Mouse (Mus musculus) ZHBTc4 (cell line): ENCODE data around the gene Olfr1354.
"Not testable (repeated sequence)": the region's sequence is repeated elsewhere in the genome, so short reads cannot be mapped to it uniquely, and the experiment has no call there.

Experiments
- DNase-seq: peaks from one replicate; pipeline ENCODE4 v3.0.0-alpha.2; 2011; ENCODE audit warnings: low read depth, low spot score

Olfr1354 gene

DNA sequence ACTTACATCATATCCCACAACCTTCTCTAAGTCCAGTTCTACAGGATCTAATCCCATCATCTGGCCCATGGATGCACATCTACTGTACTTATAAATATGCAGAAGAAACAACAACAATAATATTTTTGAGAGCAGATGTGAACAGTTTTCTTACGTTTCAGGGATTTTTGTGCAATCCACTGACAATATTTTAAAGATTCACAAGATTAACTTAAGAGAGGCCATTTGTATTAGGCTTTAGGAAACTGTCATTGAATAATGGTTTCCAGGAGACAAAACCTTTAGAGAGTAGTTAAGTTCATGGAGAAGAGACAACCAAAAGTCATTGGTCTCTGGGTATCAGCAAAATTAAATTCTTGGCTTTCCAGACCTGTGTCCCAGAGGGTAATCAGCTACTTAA lies at the start of gene Olfr1354:
Gene Olfr1354, plus strand, starts transcription at position 301 of the 400 bp plus-strand sequence.
- not testable (repeated sequence) for DNase-seq

- no peak for DNase-seq
Observed at GRCm38 (mm10) chr10:78875240-78875639, 37.7 kb upstream of the Olfr1354 start, which contains the start of gene Olfr1355. Gene Olfr1355 (plus strand): TSS chr10:78875540.

GRCm38 (mm10) chr10:78950336-78950735 lies 37.4 kb downstream of the Olfr1354 start, which contains the start of gene Olfr8:
Gene Olfr8 (plus strand): TSS chr10:78950636.
- not testable (repeated sequence) for DNase-seq

GRCm38 (mm10) chr10:78963009-78963408 lies 50.0 kb downstream of the Olfr1354 start, which contains the start of gene Olfr1353:
Gene Olfr1353 (plus strand): TSS chr10:78963309.
- not testable (repeated sequence) for DNase-seq
